Mouse (Mus musculus) brain, embryonic 14.5 days (tissue): ENCODE measurements around the gene Serinc5.

ENCODE experiments used
- CTCF ChIP-seq: fragments of 200-500 bp; IDR thresholded peaks from 2 replicates; pipeline ENCODE4 v1.5.1; 2012; ENCODE audit warnings: inconsistent platforms, mild to moderate bottlenecking, moderate library complexity, borderline replicate concordance; ENCODE audit not compliant: insufficient read depth, insufficient read length; ENCODE audit errors: extremely low read depth
- POLR2A ChIP-seq: fragments of 200-500 bp; IDR thresholded peaks from 2 replicates; pipeline ENCODE4 v1.6.1; 2012; ENCODE audit warnings: mild to moderate bottlenecking, inconsistent platforms, borderline replicate concordance; ENCODE audit not compliant: poor library complexity, insufficient read depth, insufficient read length, severe bottlenecking; ENCODE audit errors: extremely low read depth

DNA sequence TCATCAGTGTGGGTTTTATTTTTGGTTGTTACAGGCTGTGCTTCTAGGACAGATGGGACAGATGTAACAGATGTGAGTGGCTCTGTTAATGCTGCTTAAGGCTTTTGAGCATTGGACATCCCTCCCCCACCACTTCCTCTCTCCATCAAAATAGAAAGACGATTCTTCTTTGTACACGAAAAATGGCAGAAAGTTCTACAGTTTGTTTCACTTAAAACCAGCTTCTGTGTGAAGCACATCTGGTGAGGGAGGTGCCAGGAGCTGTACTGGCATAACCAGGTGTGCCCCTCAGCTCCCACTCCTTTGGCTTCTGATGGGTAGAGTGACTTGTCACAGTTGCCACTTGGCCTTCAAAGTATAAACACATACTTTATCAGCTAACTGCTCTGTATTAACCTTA is 63.8 kb downstream of the Serinc5 start:
- TF ChIP-seq CTCF (no peak), POLR2A (no peak)
